Mouse (Mus musculus) E14TG2a.4 (cell line): ENCODE measurements at regions not wholly inside any gene's neighbourhood (a gene's known extent, or its start where the extent isn't known, plus 50 kb on each side); places are given as distances from the start of the nearest gene placed in this dataset.
"Not testable (repeated sequence)": the region's sequence is repeated elsewhere in the genome, so short reads cannot be mapped to it uniquely, and the experiment has no call there.

Source experiments
- H3K27me3 ChIP-seq: 2 replicates; pipeline ENCODE4 v1.6.1; 2014; ENCODE audit warnings: low read length, control low read depth; ENCODE audit not compliant: insufficient read depth
- H3K36me3 ChIP-seq: 2 replicates; pipeline ENCODE4 v1.6.1; 2014; ENCODE audit warnings: low read length, control low read depth; ENCODE audit not compliant: insufficient read depth
- H3K4me1 ChIP-seq: replicated peaks from 2 replicates; pipeline ENCODE4 v1.6.1; 2014; ENCODE audit warnings: low read depth, low read length, control low read depth
- H3K4me3 ChIP-seq: replicated peaks from 2 replicates; pipeline ENCODE4 v1.5.1; 2014; ENCODE audit warnings: mild to moderate bottlenecking, low read length
- H3K9me3 ChIP-seq: 2 replicates; pipeline ENCODE4 v1.6.1; 2014; ENCODE audit warnings: low read length, control low read depth
- CTCF ChIP-seq: conservative IDR thresholded peaks from 2 replicates; pipeline ENCODE4 v1.5.1; 2014; ENCODE audit warnings: low read length
- POU5F1 ChIP-seq: IDR thresholded peaks from 2 replicates; pipeline ENCODE4 v1.6.1; 2014; ENCODE audit warnings: low read length, borderline replicate concordance

DNA sequence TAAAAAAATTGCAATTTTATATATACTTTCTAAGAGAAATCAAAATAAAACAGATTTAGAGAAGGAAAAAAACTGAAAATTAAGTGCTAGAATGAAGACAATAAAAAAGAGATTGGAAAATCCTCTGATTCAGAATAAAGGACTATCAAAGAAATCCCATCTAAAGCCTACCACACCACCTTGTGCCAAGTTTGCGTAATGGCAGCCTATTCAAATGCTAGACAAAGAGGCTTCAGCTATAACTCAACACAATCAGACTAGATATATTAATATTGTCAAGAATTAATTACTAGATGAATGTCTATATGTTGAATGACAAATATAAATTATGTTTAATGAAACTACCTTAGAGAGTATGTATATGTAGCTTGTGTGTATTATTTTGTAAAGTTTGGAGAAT is 221.9 kb upstream of the Ascc3 start:
- Histone ChIP-seq H3K4me3 (no peak overlapping the region), H3K36me3 (no peaks in the 10 kb centered on the region), H3K4me1 (no peaks in the 10 kb centered on the region), H3K27me3 (no peaks in the 10 kb centered on the region), H3K9me3 (no peaks in the 10 kb centered on the region)
- TF ChIP-seq POU5F1 (no peak), CTCF (peak; percentile 40; the same call in 1 of the 2 replicates)

DNA sequence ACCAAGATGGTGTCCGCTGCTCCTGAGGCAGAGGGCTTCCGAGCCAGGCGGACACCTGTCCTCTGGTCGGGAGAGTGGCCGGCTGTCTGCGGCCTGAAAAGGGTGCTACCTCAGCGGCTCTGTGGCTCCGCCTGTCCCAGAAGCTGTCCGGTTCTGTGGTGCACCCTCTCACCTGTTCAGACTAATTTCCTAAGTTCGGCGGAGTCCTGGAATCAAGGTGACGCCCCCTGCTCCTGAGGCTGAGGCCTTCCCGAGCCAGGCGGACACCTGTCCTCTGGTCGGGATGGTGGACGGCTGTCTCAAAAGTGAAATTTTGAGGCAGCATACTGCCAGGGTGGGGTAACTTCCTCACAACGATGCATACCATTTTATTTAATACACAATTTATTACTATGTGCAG is 199.9 kb upstream of the Ascc3 start:
- H3K4me1 ChIP-seq, H3K9me3 ChIP-seq, H3K27me3 ChIP-seq, H3K36me3 ChIP-seq: not testable (repeated sequence)
- peak overlapping the region; percentile 35; the same call in 1 of the 2 replicates for H3K4me3 ChIP-seq
